14 mouse cellular contexts compared by ENCODE assay signal in the genomic region with DNA sequence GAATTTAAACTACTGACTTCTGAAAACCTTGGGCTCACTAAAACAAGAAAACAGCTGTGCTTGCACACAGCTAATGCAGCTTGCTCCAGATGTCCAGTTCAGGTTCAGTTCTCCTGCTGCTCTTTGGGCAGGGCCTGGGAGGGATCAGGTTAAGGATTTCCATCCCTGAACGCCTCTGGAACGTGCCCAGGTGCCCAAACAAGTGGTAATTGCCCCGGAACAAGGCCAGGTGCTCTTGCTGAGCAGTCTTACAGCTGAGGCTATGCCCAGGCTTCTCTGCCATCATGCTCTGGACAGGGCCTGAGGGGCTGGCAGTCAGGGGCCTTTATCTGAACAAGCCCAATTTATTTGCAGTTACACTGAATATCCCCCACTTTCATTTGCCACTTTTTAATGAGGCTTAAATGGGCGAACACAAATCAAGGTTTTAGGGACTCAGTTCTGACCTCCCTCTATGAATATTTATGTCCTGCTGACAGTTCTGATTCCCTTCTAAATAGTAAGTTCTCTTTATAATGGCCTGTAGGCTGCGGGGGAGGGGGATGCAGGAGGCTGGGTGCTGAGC. TPM values are rescaled to one million over a fixed set of nuclear protein-coding genes. Genes with fewer than 3 reads are reported as not detected.
A peak's percentile ranks its signal among the peaks of the same experiment; 100 is the strongest.
DNase-seq lines count a peak whose midpoint lies in the region; ATAC-seq and TF ChIP-seq lines count a peak whose summit lies in the region.
"Had no signal": no experiment of that assay in that cellular context is flagged by ENCODE, and none has a peak within 500 bp of the region (broad histone marks: within the 10 kb centered on the region; RNA-seq: fewer than 3 reads in every experiment).

No protein-coding gene starts in this region.

- H3K4me2 ChIP-seq in kidney, embryonic 15.5 days: no peak overlapping the region
- H3K4me2 ChIP-seq in forebrain, embryonic 16.5 days (ENCODE audit: low read length): no peak overlapping the region
- H3K4me2 ChIP-seq in limb, embryonic 11.5 days (ENCODE audit: low read depth, severe bottlenecking): no peak overlapping the region
- no peak overlapping the region for H3K4me2 ChIP-seq in midbrain, embryonic 16.5 days (ENCODE audit: low read length)
- H3K4me2 ChIP-seq in liver, postnatal 0 days (ENCODE audit: low read depth, low read length): no peak overlapping the region
- H3K4me2 ChIP-seq: embryonic facial prominence, embryonic 15.5 days; intestine, embryonic 15.5 days had no signal

- no peak overlapping the region for H3K9ac ChIP-seq in kidney, embryonic 15.5 days
- H3K9ac ChIP-seq in forebrain, embryonic 16.5 days (replicated peaks; ENCODE audit: low read depth, low read length): 0 out of 2 replicates have a peak overlapping the region, but pooled peaks have one; percentile 14
- no peak overlapping the region for H3K9ac ChIP-seq in limb, embryonic 11.5 days (ENCODE audit: low read length)
- H3K9ac ChIP-seq in midbrain, embryonic 16.5 days (ENCODE audit: low read depth, low read length): peak overlapping the region; percentile 28
- no peak overlapping the region for H3K9ac ChIP-seq in liver, postnatal 0 days (replicated peaks)
- H3K9ac ChIP-seq: embryonic facial prominence, embryonic 15.5 days; intestine, embryonic 15.5 days had no signal

- no peak for TF ChIP-seq CTCF in liver, postnatal 0 days (IDR thresholded peaks at IDR 0.05; ENCODE audit: low read depth)

- H3K27ac ChIP-seq in kidney, embryonic 15.5 days: peak overlapping the region; percentile 33; the same call in 1 of the 2 replicates
- peak overlapping the region; percentile 16; the same call in 1 of the 2 replicates for H3K27ac ChIP-seq in forebrain, embryonic 16.5 days (ENCODE audit: low read length)
- H3K27ac ChIP-seq in limb, embryonic 11.5 days (replicated peaks; ENCODE audit: low read depth, low read length): no peak overlapping the region
- H3K27ac ChIP-seq in midbrain, embryonic 16.5 days (ENCODE audit: low read length): peak overlapping the region; percentile 28; the same call in 1 of the 2 replicates
- H3K27ac ChIP-seq in liver, postnatal 0 days (ENCODE audit: low read depth): no peak overlapping the region
- H3K27ac ChIP-seq: embryonic facial prominence, embryonic 15.5 days; intestine, embryonic 15.5 days had no signal

- H3K4me3 ChIP-seq in kidney, embryonic 15.5 days (replicated peaks): no peak overlapping the region
- no peak overlapping the region for H3K4me3 ChIP-seq in forebrain, embryonic 16.5 days (replicated peaks; ENCODE audit: low read length)
- H3K4me3 ChIP-seq in limb, embryonic 11.5 days (ENCODE audit: low read depth, low read length): no peak overlapping the region
- no peak overlapping the region for H3K4me3 ChIP-seq in midbrain, embryonic 16.5 days (ENCODE audit: low read depth, low read length)
- no peak overlapping the region for H3K4me3 ChIP-seq in liver, postnatal 0 days (ENCODE audit: low read depth, low read length)
- H3K4me3 ChIP-seq: embryonic facial prominence, embryonic 15.5 days; intestine, embryonic 15.5 days had no signal

- no peak for TF ChIP-seq EP300 in liver, postnatal 0 days (IDR thresholded peaks at IDR 0.05; ENCODE audit: low read depth)

- H3K9me3 ChIP-seq in kidney, embryonic 15.5 days (replicated peaks): no peaks in the 10 kb centered on the region
- no peaks in the 10 kb centered on the region for H3K9me3 ChIP-seq in forebrain, embryonic 16.5 days (ENCODE audit: control insufficient read depth, low read length)
- no peaks in the 10 kb centered on the region for H3K9me3 ChIP-seq in limb, embryonic 11.5 days (ENCODE audit: control insufficient read depth, low read length)
- no peaks in the 10 kb centered on the region for H3K9me3 ChIP-seq in midbrain, embryonic 16.5 days (replicated peaks; ENCODE audit: control insufficient read depth, low read length, poor library complexity, severe bottlenecking)
- H3K9me3 ChIP-seq in liver, postnatal 0 days (ENCODE audit: low read length): no peaks in the 10 kb centered on the region
- H3K9me3 ChIP-seq: embryonic facial prominence, embryonic 15.5 days; intestine, embryonic 15.5 days had no signal

- 35% methylated on average over 5 of the region's 5 CpGs for WGBS in kidney, embryonic 15.5 days
- 9% methylated on average over 5 of the region's 5 CpGs for WGBS in forebrain, embryonic 16.5 days
- 27% methylated on average over 5 of the region's 5 CpGs for WGBS in limb, embryonic 11.5 days
- WGBS in midbrain, embryonic 16.5 days: 24% methylated on average over 5 of the region's 5 CpGs
- 78% methylated on average over 5 of the region's 5 CpGs for WGBS in liver, postnatal 0 days (ENCODE audit: insufficient replicate concordance)

- peaks cover 60% of the 10 kb centered on the region for H3K4me1 ChIP-seq in kidney, embryonic 15.5 days
- peaks cover 81% of the 10 kb centered on the region for H3K4me1 ChIP-seq in forebrain, embryonic 16.5 days (replicated peaks; ENCODE audit: control insufficient read depth, insufficient read depth, low read length)
- H3K4me1 ChIP-seq in limb, embryonic 11.5 days (ENCODE audit: control insufficient read depth, insufficient read depth, low read length): peaks cover 45% of the 10 kb centered on the region
- H3K4me1 ChIP-seq in midbrain, embryonic 16.5 days (ENCODE audit: control insufficient read depth, insufficient read depth, low read length): peaks cover 55% of the 10 kb centered on the region
- H3K4me1 ChIP-seq in liver, postnatal 0 days (ENCODE audit: insufficient read depth): peaks cover 5% of the 10 kb centered on the region; the same call in 1 of the 2 replicates

- no peak; the same call in 1 of the 2 replicates for ATAC-seq in kidney, embryonic 15.5 days (replicated peaks; ENCODE audit: low FRiP score)
- peak; percentile 27; the same call in 1 of the 2 replicates for ATAC-seq in forebrain, embryonic 16.5 days
- no peak for ATAC-seq in limb, embryonic 11.5 days (ENCODE audit: insufficient number of reproducible peaks, low FRiP score, low TSS enrichment, low read depth)
- no peak for ATAC-seq in midbrain, embryonic 16.5 days
- no peak for ATAC-seq in liver, postnatal 0 days
- ATAC-seq: intestine, embryonic 15.5 days had no signal

- no peaks in the 10 kb centered on the region for H3K27me3 ChIP-seq in kidney, embryonic 15.5 days
- H3K27me3 ChIP-seq in forebrain, embryonic 16.5 days (replicated peaks; ENCODE audit: control insufficient read depth, insufficient read depth, low read length): no peaks in the 10 kb centered on the region
- no peaks in the 10 kb centered on the region for H3K27me3 ChIP-seq in limb, embryonic 11.5 days (ENCODE audit: control insufficient read depth, insufficient read depth, low read length)
- H3K27me3 ChIP-seq in midbrain, embryonic 16.5 days (ENCODE audit: control insufficient read depth, insufficient read depth, low read depth, low read length): no peaks in the 10 kb centered on the region
- no peaks in the 10 kb centered on the region for H3K27me3 ChIP-seq in liver, postnatal 0 days (ENCODE audit: insufficient read depth, low read length)
- H3K27me3 ChIP-seq: embryonic facial prominence, embryonic 15.5 days; intestine, embryonic 15.5 days had no signal

- H3K36me3 ChIP-seq in kidney, embryonic 15.5 days: peaks cover 27% of the 10 kb centered on the region
- no peaks in the 10 kb centered on the region for H3K36me3 ChIP-seq in forebrain, embryonic 16.5 days (ENCODE audit: control insufficient read depth, insufficient read depth)
- no peaks in the 10 kb centered on the region; the same call in 1 of the 2 replicates for H3K36me3 ChIP-seq in limb, embryonic 11.5 days (ENCODE audit: control insufficient read depth, insufficient read depth, low read length)
- peaks cover 2% of the 10 kb centered on the region; the same call in 1 of the 2 replicates for H3K36me3 ChIP-seq in midbrain, embryonic 16.5 days (ENCODE audit: control insufficient read depth, insufficient read depth, low read length)
- peaks cover 22% of the 10 kb centered on the region for H3K36me3 ChIP-seq in liver, postnatal 0 days (replicated peaks; ENCODE audit: insufficient read depth, low read length)

- DNase-seq in kidney, adult 18-20 months: no peak
- peak; percentile 54 for DNase-seq in limb, embryonic 11.5 days (ENCODE audit: low spot score)
- DNase-seq in liver, postnatal 0 days: no peak
- DNase-seq in urinary bladder, adult 18-20 months (ENCODE audit: low spot score in 2 of 2): no peak
- DNase-seq: adrenal gland, postnatal 10 days; cerebellum, adult 8-10 months; gastrocnemius, postnatal 25 days; left cerebral cortex, postnatal 4 days; retina, postnatal 1 day had no signal

RNA-seq across cellular contexts. Expression of a gene that starts 9.8 kb away (rescaled TPM):
- polyA plus RNA-seq in kidney, embryonic 15.5 days (2015; fragmentation: Nextera tagmentation; extraction: Ambion mirVana): 14.2 and 15.5 TPM in 2 replicates
- polyA plus RNA-seq in forebrain, embryonic 16.5 days (2015; fragmentation: Nextera tagmentation; extraction: Ambion mirVana): 9.3 and 11.6 TPM in 2 replicates
- polyA plus RNA-seq in limb, embryonic 11.5 days (2014; fragmentation: Nextera tagmentation; extraction: Ambion mirVana): 19.2 and 20.0 TPM in 2 replicates
- polyA plus RNA-seq in midbrain, embryonic 16.5 days (2015; fragmentation: Nextera tagmentation; extraction: Ambion mirVana): 9.9 and 10.9 TPM in 2 replicates
- 4.2 and 4.6 TPM in 2 replicates for polyA plus RNA-seq in liver, postnatal 0 days (2015; fragmentation: Nextera tagmentation; extraction: Ambion mirVana)

RNA-seq across cellular contexts. Expression of a gene that starts 46.7 kb away (rescaled TPM):
- 122 and 126 TPM in 2 replicates for polyA plus RNA-seq in kidney, embryonic 15.5 days (2015; fragmentation: Nextera tagmentation; extraction: Ambion mirVana)
- polyA plus RNA-seq in forebrain, embryonic 16.5 days (2015; fragmentation: Nextera tagmentation; extraction: Ambion mirVana): 132 and 146 TPM in 2 replicates
- 117 and 125 TPM in 2 replicates for polyA plus RNA-seq in limb, embryonic 11.5 days (2014; fragmentation: Nextera tagmentation; extraction: Ambion mirVana)
- polyA plus RNA-seq in midbrain, embryonic 16.5 days (2015; fragmentation: Nextera tagmentation; extraction: Ambion mirVana): 122 and 127 TPM in 2 replicates
- 52.8 and 57.2 TPM in 2 replicates for polyA plus RNA-seq in liver, postnatal 0 days (2015; fragmentation: Nextera tagmentation; extraction: Ambion mirVana)

Comparison
In these comparisons a context has a peak if more than half of its experiments do, and no peak if none do; other contexts are left out.
1. H3K27ac ChIP-seq: peak in kidney, embryonic 15.5 days (single experiment), forebrain, embryonic 16.5 days (single experiment) and midbrain, embryonic 16.5 days (single experiment); none in limb, embryonic 11.5 days (single experiment) and liver, postnatal 0 days (single experiment).
2. H3K9ac ChIP-seq: peak in forebrain, embryonic 16.5 days (single experiment) and midbrain, embryonic 16.5 days (single experiment); none in kidney, embryonic 15.5 days (single experiment), limb, embryonic 11.5 days (single experiment) and liver, postnatal 0 days (single experiment).